In genomic region chr11:79003053-79003768, GRCm38 (mm10) we compare ENCODE assay signal across 10 mouse cellular contexts. TPM values are rescaled to one million over a fixed set of nuclear protein-coding genes. Genes with fewer than 3 reads are reported as not detected.
DNase-seq lines count a peak whose midpoint lies in the region; ATAC-seq and TF ChIP-seq lines count a peak whose summit lies in the region.
"Had no signal": no experiment of that assay in that cellular context is flagged by ENCODE, and none has a peak within 500 bp of the region (broad histone marks: within the 10 kb centered on the region; RNA-seq: fewer than 3 reads in every experiment).

No protein-coding gene starts in this region.

- no peaks in the 10 kb centered on the region for H3K9me3 ChIP-seq in MEL (replicated peaks; ENCODE audit: insufficient read depth, low read length)
- H3K9me3 ChIP-seq in intestine, embryonic 14.5 days (ENCODE audit: control insufficient read depth, low read length), result no peaks in the 10 kb centered on the region
- H3K9me3 ChIP-seq in midbrain, embryonic 13.5 days, result no peaks in the 10 kb centered on the region

- WGBS in intestine, embryonic 14.5 days, result 52% methylated on average over 11 of the region's 11 CpGs
- 85% methylated on average over 11 of the region's 11 CpGs for WGBS in midbrain, embryonic 13.5 days

- H3K4me1 ChIP-seq in MEL (ENCODE audit: control insufficient read depth in 1 of 2, insufficient read depth in 2 of 2, low read length in 2 of 2), result peaks cover 57 to 60% of the 10 kb centered on the region in 2 experiments
- peaks cover 14% of the 10 kb centered on the region for H3K4me1 ChIP-seq in intestine, embryonic 14.5 days (replicated peaks; ENCODE audit: control insufficient read depth, insufficient read depth, low read length)
- H3K4me1 ChIP-seq in midbrain, embryonic 13.5 days (replicated peaks), result no peaks in the 10 kb centered on the region

- H3K79me2 ChIP-seq in MEL (ENCODE audit: control insufficient read depth, insufficient read depth, low read length, poor library complexity), result no peaks in the 10 kb centered on the region

- H3K27me3 ChIP-seq in MEL (ENCODE audit: control insufficient read depth in 1 of 2, insufficient read depth in 2 of 2, low read length in 2 of 2), result no peaks in the 10 kb centered on the region
- no peaks in the 10 kb centered on the region for H3K27me3 ChIP-seq in intestine, embryonic 14.5 days (replicated peaks; ENCODE audit: control insufficient read depth, insufficient read depth, low read length)
- no peaks in the 10 kb centered on the region for H3K27me3 ChIP-seq in midbrain, embryonic 13.5 days

- DNase-seq in MEL (ENCODE audit: low read depth, low spot score), result peak; percentile 96
- no peak for DNase-seq in intestine, embryonic 14.5 days (ENCODE audit: low spot score)
- peak; percentile 40 for DNase-seq in lung, postnatal 25 days (ENCODE audit: low spot score)
- DNase-seq in urinary bladder, adult 2 months (ENCODE audit: low spot score), result no peak
- no peak for DNase-seq in adrenal gland, adult 8-10 months
- no peak for DNase-seq in urinary bladder, postnatal 10 days (ENCODE audit: low spot score)
- DNase-seq: cerebellum, adult 11-12 months had no signal

- peak overlapping the region; percentile 42 for H3K9ac ChIP-seq in MEL (ENCODE audit: control insufficient read depth, low read depth, low read length, poor library complexity, severe bottlenecking)
- no peak overlapping the region for H3K9ac ChIP-seq in intestine, embryonic 14.5 days (ENCODE audit: low read length)
- H3K9ac ChIP-seq in midbrain, embryonic 13.5 days (replicated peaks), result no peak overlapping the region

- peak; percentile 51 to 77; a peak in 2 of 4 replicates for TF ChIP-seq POLR2A in MEL (IDR thresholded peaks at IDR 0.05; ENCODE audit: control insufficient read depth in 1 of 2, insufficient read depth in 1 of 2, low read depth in 1 of 2, low read length in 2 of 2, poor library complexity in 1 of 2)

- peak overlapping the region; percentile 5; a peak in 2 of 4 replicates for H3K4me3 ChIP-seq in MEL (ENCODE audit: control insufficient read depth in 1 of 2, insufficient read depth in 1 of 2, low read depth in 2 of 2, low read length in 2 of 2)
- H3K4me3 ChIP-seq in intestine, embryonic 14.5 days (ENCODE audit: low read depth, low read length), result no peak overlapping the region
- no peak overlapping the region for H3K4me3 ChIP-seq in midbrain, embryonic 13.5 days (replicated peaks)

- no peak overlapping the region for H3K4me2 ChIP-seq in intestine, embryonic 14.5 days (ENCODE audit: low read length)
- no peak overlapping the region for H3K4me2 ChIP-seq in midbrain, embryonic 13.5 days (replicated peaks)

- no peak for TF ChIP-seq RAD21 in MEL (IDR thresholded peaks at IDR 0.05; ENCODE audit: low read depth, low read length)

- no peak for TF ChIP-seq CTCF in MEL (IDR thresholded peaks at IDR 0.05 in 2 of 3, conservative IDR thresholded peaks at IDR 0.05 in 1 of 3; ENCODE audit: control insufficient read depth in 1 of 3, insufficient read depth in 1 of 3, low read depth in 2 of 3, low read length in 3 of 3, poor library complexity in 1 of 3, severe bottlenecking in 1 of 3)

- TF ChIP-seq EP300 in MEL (IDR thresholded peaks at IDR 0.05; ENCODE audit: low read depth in 1 of 2, low read length in 2 of 2), result peak; percentile 98 to 99

- peak overlapping the region; percentile 90 for H3K27ac ChIP-seq in MEL (ENCODE audit: control insufficient read depth, low read depth, low read length)
- H3K27ac ChIP-seq in intestine, embryonic 14.5 days (ENCODE audit: low read depth), result peak overlapping the region; percentile 62
- H3K27ac ChIP-seq in midbrain, embryonic 13.5 days, result no peak overlapping the region
- H3K27ac ChIP-seq: macrophage had no signal

- peaks cover 0 to 58% of the 10 kb centered on the region in 2 experiments; a peak in 2 of 4 replicates for H3K36me3 ChIP-seq in MEL (ENCODE audit: control insufficient read depth in 1 of 2, insufficient read depth in 2 of 2, low read length in 2 of 2)
- no peaks in the 10 kb centered on the region for H3K36me3 ChIP-seq in intestine, embryonic 14.5 days (ENCODE audit: control insufficient read depth, insufficient read depth, low read length)
- H3K36me3 ChIP-seq in midbrain, embryonic 13.5 days, result no peaks in the 10 kb centered on the region

- ATAC-seq in CD4-positive, CD25-positive, alpha-beta regulatory T cell, adult 4 months, result peak; percentile 41
- 0 out of 2 replicates have a peak, but pooled peaks have one; percentile 22 for ATAC-seq in intestine, embryonic 14.5 days (replicated peaks; ENCODE audit: low FRiP score, low TSS enrichment, low read depth)
- ATAC-seq in midbrain, embryonic 13.5 days, result no peak

TF ChIP-seq in MEL, 35 proteins besides CTCF, POLR2A, EP300 and RAD21:
- TF ChIP-seq ZC3H11A (IDR thresholded peaks at IDR 0.05; ENCODE audit: low read depth, low read length), result no peak
- no peak for TF ChIP-seq SMC3 (IDR thresholded peaks at IDR 0.05; ENCODE audit: low read depth, low read length)
- TF ChIP-seq CHD2 (IDR thresholded peaks at IDR 0.05; ENCODE audit: low read length), result peak; percentile 2; the same call in 1 of the 2 replicates
- peak; percentile 98 for TF ChIP-seq SIN3A (IDR thresholded peaks at IDR 0.05; ENCODE audit: low read length)
- TF ChIP-seq MAZ (IDR thresholded peaks at IDR 0.05; ENCODE audit: low read depth, low read length), result no peak; the same call in 1 of the 2 replicates
- TF ChIP-seq NELFE (IDR thresholded peaks at IDR 0.05; ENCODE audit: low read depth, low read length), result peak; percentile 26; the same call in 1 of the 2 replicates
- no peak; the same call in 1 of the 2 replicates for TF ChIP-seq GABPA (IDR thresholded peaks at IDR 0.05; ENCODE audit: low read depth, low read length)
- no peak for TF ChIP-seq NRF1 (IDR thresholded peaks at IDR 0.05; ENCODE audit: insufficient read depth, low read depth, low read length, poor library complexity, severe bottlenecking)
- peak; percentile 98 for TF ChIP-seq MYB (IDR thresholded peaks at IDR 0.05; ENCODE audit: low read depth, low read length)
- no peak for TF ChIP-seq E2F4 (IDR thresholded peaks at IDR 0.05; ENCODE audit: borderline replicate concordance, low read depth, low read length)
- TF ChIP-seq ZKSCAN1 (IDR thresholded peaks at IDR 0.05; ENCODE audit: low read depth, low read length), result no peak
- TF ChIP-seq TAL1 (IDR thresholded peaks at IDR 0.05; ENCODE audit: low read length), result peak; percentile 49; the same call in 1 of the 2 replicates
- no peak for TF ChIP-seq MEF2A (IDR thresholded peaks at IDR 0.05; ENCODE audit: extremely low read depth, insufficient replicate concordance, low read depth, low read length, poor library complexity, severe bottlenecking)
- peak; percentile 100 for TF ChIP-seq ETS1 (IDR thresholded peaks at IDR 0.05; ENCODE audit: low read depth, low read length)
- no peak for TF ChIP-seq KAT2A (conservative IDR thresholded peaks at IDR 0.05; ENCODE audit: low read depth, low read length)
- TF ChIP-seq MAFK (IDR thresholded peaks at IDR 0.05; ENCODE audit: borderline replicate concordance, low read depth, low read length), result peak; percentile 55; the same call in 1 of the 2 replicates
- 0 out of 2 replicates have a peak, but pooled peaks have one; percentile 1 for TF ChIP-seq MXI1 (IDR thresholded peaks at IDR 0.05; ENCODE audit: low read depth, low read length)
- TF ChIP-seq MAX (IDR thresholded peaks at IDR 0.05; ENCODE audit: low read length), result no peak
- TF ChIP-seq ZMIZ1 (IDR thresholded peaks at IDR 0.05; ENCODE audit: low read depth, low read length), result peak; percentile 89
- TF ChIP-seq RCOR1 (IDR thresholded peaks at IDR 0.05; ENCODE audit: low read depth, low read length), result peak; percentile 85
- TF ChIP-seq HCFC1 (IDR thresholded peaks at IDR 0.05; ENCODE audit: low read depth, low read length), result peak; percentile 71
- peak; percentile 63; the same call in 1 of the 2 replicates for TF ChIP-seq ELF1 (IDR thresholded peaks at IDR 0.05; ENCODE audit: low read depth, low read length)
- TF ChIP-seq USF1 (IDR thresholded peaks at IDR 0.05; ENCODE audit: low read depth, low read length), result no peak
- TF ChIP-seq GATA1 (IDR thresholded peaks at IDR 0.05; ENCODE audit: low read depth, low read length), result peak; percentile 99
- 0 out of 2 replicates have a peak, but pooled peaks have one; percentile 26 for TF ChIP-seq POLR2AphosphoS2 (IDR thresholded peaks at IDR 0.05; ENCODE audit: low read length)
- TF ChIP-seq ZNF384 (IDR thresholded peaks at IDR 0.05; ENCODE audit: low read depth, low read length), result no peak
- TF ChIP-seq TBP (IDR thresholded peaks at IDR 0.05; ENCODE audit: low read depth, low read length), result peak; percentile 71; the same call in 1 of the 2 replicates
- 0 out of 2 replicates have a peak, but pooled peaks have one; percentile 90 for TF ChIP-seq CHD1 (IDR thresholded peaks at IDR 0.05; ENCODE audit: low read depth, low read length)
- TF ChIP-seq JUND (IDR thresholded peaks at IDR 0.05; ENCODE audit: low read depth, low read length), result 0 out of 2 replicates have a peak, but pooled peaks have one; percentile 9
- TF ChIP-seq MYC (IDR thresholded peaks at IDR 0.05; ENCODE audit: low read depth, low read length), result 0 out of 2 replicates have a peak, but pooled peaks have one; percentile 40
- no peak for TF ChIP-seq UBTF (IDR thresholded peaks at IDR 0.05; ENCODE audit: borderline replicate concordance, insufficient read depth, low read depth, low read length)
- TF ChIP-seq TCF12 (IDR thresholded peaks at IDR 0.05; ENCODE audit: low read depth, low read length), result peak; percentile 99
- no peak for TF ChIP-seq USF2 (IDR thresholded peaks at IDR 0.05; ENCODE audit: borderline replicate concordance in 1 of 2, insufficient read depth in 1 of 2, low read depth in 1 of 2, low read length in 2 of 2)
- TF ChIP-seq BHLHE40 (IDR thresholded peaks at IDR 0.05; ENCODE audit: borderline replicate concordance, low read depth, low read length), result peak; percentile 30; the same call in 1 of the 2 replicates
- TF ChIP-seq POLR2AphosphoS5 (IDR thresholded peaks at IDR 0.05; ENCODE audit: borderline replicate concordance, low read depth, low read length), result no peak
TF ChIP-seq in MEL: peak in this region for 20.

RNA-seq across cellular contexts. Expression of gene Lgals9, which starts 18.5 kb away (rescaled TPM):
- 100 to 1,000 TPM; 289 to 325 TPM for polyA plus RNA-seq in CD4-positive, CD25-positive, alpha-beta regulatory T cell, adult 4 months (2017; shearing (Covaris generic))
- total RNA-seq in MEL (2012; rRNA removed), result 160 and 184 TPM in 2 replicates
- polyA plus RNA-seq in MEL (2012; ENCODE audit: insufficient read depth in 1 of 2, insufficient read length in 2 of 2, low read depth in 1 of 2, low replicate concordance in 2 of 2, missing spikeins in 1 of 2), result 100 to 1,000 TPM; 228 to 287 TPM
- 47.7 and 52.9 TPM in 2 replicates for polyA plus RNA-seq in intestine, embryonic 14.5 days (2014; fragmentation: Nextera tagmentation; extraction: Ambion mirVana)
- 74.3 and 76.8 TPM in 2 replicates for polyA plus RNA-seq in urinary bladder, adult 2 months (2012; rRNA removed)
- 4.2 and 4.7 TPM in 2 replicates for polyA plus RNA-seq in midbrain, embryonic 13.5 days (2015; fragmentation: Nextera tagmentation; extraction: Ambion mirVana)
- 10 to 100 TPM; 16.2 to 25.1 (median 20.1) TPM for total RNA-seq in adrenal gland, adult 8-10 months (2022)

Comparison
In these comparisons a context has a peak if more than half of its experiments do, and no peak if none do; other contexts are left out.
1. DNase-seq: peak in MEL (single experiment) and lung, postnatal 25 days (single experiment); none in intestine, embryonic 14.5 days (single experiment), urinary bladder, adult 2 months (single experiment), adrenal gland, adult 8-10 months (single experiment) and urinary bladder, postnatal 10 days (single experiment).
2. H3K4me3 ChIP-seq: peak in MEL (2 of 2); none in intestine, embryonic 14.5 days (single experiment) and midbrain, embryonic 13.5 days (single experiment).